8 mouse cellular contexts compared by ENCODE assay signal in the genomic region with DNA sequence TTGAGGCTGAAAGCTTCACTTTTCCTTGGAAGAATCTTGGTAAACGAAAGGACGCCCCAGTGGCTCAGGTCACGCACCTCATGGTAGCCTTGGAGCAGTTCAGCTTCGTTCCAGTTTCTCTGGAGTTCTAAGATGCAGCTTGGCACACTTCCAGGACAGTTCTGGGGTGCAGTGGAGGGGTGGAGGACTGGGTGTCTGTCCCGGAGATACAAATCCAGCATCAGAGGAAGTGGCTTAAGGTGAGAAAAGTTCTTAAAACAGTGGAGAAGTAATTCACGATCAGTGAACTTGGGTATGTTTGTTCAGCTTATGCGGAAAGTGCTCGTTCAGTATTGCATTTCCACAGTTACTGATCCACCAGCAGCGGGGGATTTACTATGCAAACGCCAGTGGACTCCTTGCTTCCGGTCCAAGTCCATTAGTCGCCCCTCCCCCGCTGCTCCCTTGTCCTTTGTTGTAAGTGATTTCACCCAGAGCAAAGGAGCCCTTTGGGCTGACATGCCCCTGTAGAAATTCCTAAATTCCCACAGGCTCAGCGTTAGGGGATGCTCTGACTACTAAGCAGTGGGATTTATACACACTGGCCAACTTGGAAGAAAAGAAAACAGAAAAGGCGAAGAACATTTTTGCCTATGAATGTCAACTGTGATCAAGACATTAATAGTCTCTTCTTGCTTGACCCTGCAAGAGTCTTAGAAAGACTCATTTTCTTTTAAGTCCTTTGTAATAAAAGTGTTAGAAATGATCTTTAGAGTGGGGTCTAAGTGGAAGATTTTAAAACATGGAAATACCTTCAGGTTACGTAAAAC.
DNase-seq lines count a peak whose midpoint lies in the region; ATAC-seq and TF ChIP-seq lines count a peak whose summit lies in the region.

No protein-coding gene starts in this region.

- peak; percentile 90 for DNase-seq in Muller cell, postnatal 12 days (ENCODE audit: inconsistent ontology term)
- DNase-seq in cerebellum, adult 9-11 months: peak; percentile 35
- peak; percentile 63 to 66 for DNase-seq in frontal cortex, postnatal 10 days (ENCODE audit: low spot score in 2 of 2)
- DNase-seq in hindbrain, postnatal 0 days (ENCODE audit: low spot score): peak; percentile 83
- DNase-seq in left cerebral cortex, adult 2 months (ENCODE audit: extremely low spot score in 1 of 2, low spot score in 2 of 2): peak; percentile 28 to 66
- DNase-seq in lung, postnatal 14 days: peak; percentile 16
- DNase-seq in splenic B cell, adult 2 months (ENCODE audit: low read depth, low spot score): peak; percentile 8
- no peak for DNase-seq in thymus, postnatal 36 days

- H3K9ac ChIP-seq in hindbrain, postnatal 0 days (replicated peaks; ENCODE audit: low read length): peak overlapping the region; percentile 48

- peak overlapping the region; percentile 66 for H3K27ac ChIP-seq in hindbrain, postnatal 0 days
- H3K27ac ChIP-seq in left cerebral cortex, adult 2 months: peak overlapping the region; percentile 69

- H3K4me1 ChIP-seq in hindbrain, postnatal 0 days (ENCODE audit: insufficient read depth, low read length): no peaks in the 10 kb centered on the region

- intact Hi-C loops in left cerebral cortex, adult 2 months (cut with DNase I): no loop called here

- no peak for TF ChIP-seq CTCF in hindbrain, postnatal 0 days (IDR thresholded peaks at IDR 0.05; ENCODE audit: low read depth)
- no peak for TF ChIP-seq CTCF in left cerebral cortex, adult 2 months (IDR thresholded peaks at IDR 0.05)

- H3K36me3 ChIP-seq in hindbrain, postnatal 0 days (ENCODE audit: insufficient read depth, low read length): no peaks in the 10 kb centered on the region
- H3K36me3 ChIP-seq in splenic B cell, adult 2 months (ENCODE audit: control insufficient read depth, insufficient read depth, low read length, poor library complexity, severe bottlenecking): no peaks in the 10 kb centered on the region

- H3K4me3 ChIP-seq in hindbrain, postnatal 0 days (ENCODE audit: low read length): peak overlapping the region; percentile 43
- H3K4me3 ChIP-seq in left cerebral cortex, adult 2 months: peak overlapping the region; percentile 51

- H3K27me3 ChIP-seq in hindbrain, postnatal 0 days (ENCODE audit: insufficient read depth, low read length): no peaks in the 10 kb centered on the region
- H3K27me3 ChIP-seq in splenic B cell, adult 2 months (ENCODE audit: control insufficient read depth, insufficient read depth, low read length, poor library complexity, severe bottlenecking): no peaks in the 10 kb centered on the region

- ATAC-seq in hindbrain, postnatal 0 days: peak; percentile 93

- peak overlapping the region; percentile 97 for H3K4me2 ChIP-seq in hindbrain, postnatal 0 days (ENCODE audit: low read depth, low read length)

- 6% methylated on average over 16 of the region's 16 CpGs for WGBS in hindbrain, postnatal 0 days

- no peaks in the 10 kb centered on the region for H3K9me3 ChIP-seq in hindbrain, postnatal 0 days (ENCODE audit: low read length)

Comparison
In these comparisons a context has a peak if more than half of its experiments do, and no peak if none do; other contexts are left out.
1. DNase-seq: peak in Muller cell, postnatal 12 days (single experiment), cerebellum, adult 9-11 months (single experiment), frontal cortex, postnatal 10 days (2 of 2), hindbrain, postnatal 0 days (single experiment), left cerebral cortex, adult 2 months (2 of 2), lung, postnatal 14 days (single experiment) and splenic B cell, adult 2 months (single experiment); none in thymus, postnatal 36 days (0 of 2).